Mouse (Mus musculus) lung, embryonic 15.5 days (tissue): ENCODE measurements around the gene Gpatch8. TPM values are rescaled to one million over a fixed set of nuclear protein-coding genes. Genes with fewer than 3 reads are reported as not detected.

ENCODE experiments used
- ATAC-seq: fragments of 200-750 bp; cut with Nextera tagmentation; 2 replicates; pipeline ENCODE4 v1.8.0; 2017; ENCODE audit warnings: moderate number of reproducible peaks, borderline replicate concordance; ENCODE audit not compliant: low FRiP score, low TSS enrichment; ENCODE audit errors: extremely low read depth
- H3K27ac ChIP-seq: fragments of 300-500 bp; sonication (generic); 2 replicates; pipeline ENCODE4 v1.5.1; 2015; ENCODE audit warnings: moderate library complexity, mild to moderate bottlenecking, inconsistent platforms
- H3K27me3 ChIP-seq: fragments of 300-500 bp; sonication (generic); 2 replicates; pipeline ENCODE4 v1.6.1; 2015; ENCODE audit warnings: inconsistent platforms
- H3K36me3 ChIP-seq: fragments of 300-500 bp; sonication (generic); 2 replicates; pipeline ENCODE4 v1.6.1; 2015; ENCODE audit warnings: inconsistent platforms
- H3K4me1 ChIP-seq: fragments of 300-500 bp; sonication (generic); 2 replicates; pipeline ENCODE4 v1.6.1; 2015; ENCODE audit warnings: inconsistent platforms
- H3K4me2 ChIP-seq: fragments of 300-500 bp; sonication (generic); 2 replicates; pipeline ENCODE4 v1.6.1; 2015; ENCODE audit warnings: inconsistent platforms, mild to moderate bottlenecking, moderate library complexity
- H3K4me3 ChIP-seq: fragments of 300-500 bp; sonication (generic); 2 replicates; pipeline ENCODE4 v1.5.1; 2015; ENCODE audit warnings: mild to moderate bottlenecking, inconsistent platforms
- H3K9ac ChIP-seq: fragments of 300-500 bp; sonication (generic); 2 replicates; pipeline ENCODE4 v1.6.1; 2015; ENCODE audit warnings: inconsistent platforms
- H3K9me3 ChIP-seq: fragments of 300-500 bp; sonication (generic); 2 replicates; pipeline ENCODE4 v1.6.1; 2016; ENCODE audit warnings: inconsistent platforms
- WGBS: fragments of 180-500 bp; shearing (Covaris S2); methylation state at CpG from one replicate; pipeline ENCODE4 v1.1.7; 2015; 5-methylcytosine and 5-hydroxymethylcytosine counted together
- polyA plus RNA-seq: library from polyadenylated mRNA; unstranded; fragments of >200 nt; fragmentation: Nextera tagmentation; extraction: Ambion mirVana; gene quantifications from 2 replicates; pipeline ENCODE4 v1.2.1, GENCODE M21; 2015

The Gpatch8 gene
- polyA plus RNA-seq, 1 experiment from 2014 or later: 49.7 TPM

DNA sequence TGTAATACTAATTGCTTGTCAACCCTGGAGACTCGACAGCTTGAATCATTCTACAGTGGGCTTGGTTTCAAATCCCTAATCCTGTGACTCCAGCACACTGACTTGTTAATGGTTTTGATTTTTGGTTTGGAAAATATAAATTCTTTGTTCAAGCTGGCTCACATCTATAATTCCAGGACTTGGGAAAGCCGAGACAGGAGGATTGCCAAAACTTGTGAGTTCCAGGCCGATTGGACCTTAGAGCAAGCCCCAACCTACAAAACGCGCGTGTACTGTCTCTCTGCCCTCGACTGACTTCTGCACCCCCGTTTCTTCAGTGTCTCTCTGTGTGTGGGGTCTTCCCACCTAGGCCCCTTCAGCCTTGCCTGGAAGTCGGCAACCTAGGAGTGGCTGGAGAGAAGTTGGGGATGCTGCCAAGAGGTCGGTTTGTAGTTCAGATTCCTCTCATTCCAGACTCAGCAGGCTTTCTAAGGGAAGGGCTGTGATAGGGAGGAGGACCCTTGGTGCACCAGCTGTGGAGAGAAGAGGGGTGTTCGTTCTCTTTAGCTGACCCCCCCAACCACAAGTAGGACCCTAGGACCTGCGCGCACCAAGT is 25.9 kb upstream of the Gpatch8 start:
- no peak overlapping the region for H3K9ac ChIP-seq

DNA sequence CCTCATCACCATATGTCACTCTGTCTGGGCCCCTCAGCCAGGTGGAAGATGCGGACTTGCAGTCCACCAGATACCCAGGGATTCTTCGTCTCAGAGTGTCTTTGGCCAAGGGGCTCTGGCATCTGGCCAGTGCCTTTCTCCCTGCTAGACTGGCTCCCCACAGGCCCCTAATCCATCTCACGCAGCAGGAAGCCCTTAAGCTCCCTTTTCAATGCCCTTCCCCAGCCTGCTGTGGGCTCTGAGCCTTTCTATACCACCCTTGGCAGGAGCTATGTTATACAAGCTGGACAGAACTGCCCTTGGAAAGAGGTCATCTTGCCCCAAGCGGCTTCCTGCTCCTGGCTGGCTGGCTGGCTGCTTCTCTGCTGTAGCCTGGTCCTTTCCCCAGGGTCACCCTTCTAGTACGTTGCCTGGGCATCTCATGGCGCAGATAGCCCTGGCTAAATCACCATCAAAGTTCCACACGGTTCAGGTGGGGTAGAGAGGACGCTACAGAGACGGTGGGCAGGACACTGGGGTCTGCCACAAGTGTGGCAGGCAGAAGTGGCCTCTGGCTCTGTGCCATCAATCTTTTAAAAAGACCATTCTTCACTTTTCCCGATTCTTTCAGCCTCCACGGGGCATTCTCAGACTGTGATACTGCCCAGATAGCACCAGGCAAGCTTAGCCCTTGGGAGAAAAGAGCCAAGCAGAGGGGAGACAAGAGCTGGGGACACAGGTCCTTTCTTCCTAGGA is 25.3 kb upstream of the Gpatch8 start:
- Histone ChIP-seq H3K9me3 (no peaks in the 10 kb centered on the region), H3K4me1 (peaks cover 53% of the 10 kb centered on the region), H3K4me3 (no peak overlapping the region), H3K27me3 (no peaks in the 10 kb centered on the region), H3K9ac (no peak overlapping the region), H3K36me3 (no peaks in the 10 kb centered on the region), H3K27ac (peak overlapping the region; percentile 87), H3K4me2 (no peak overlapping the region)
- no peak for ATAC-seq
- WGBS: 21% methylated on average over 11 of the region's 11 CpGs

More for the DNA sequence above, 25.9 kb upstream of the Gpatch8 start:
- peaks cover 51% of the 10 kb centered on the region for H3K4me1 ChIP-seq
- H3K4me3 ChIP-seq: no peak overlapping the region
- 14% methylated on average over 13 of the region's 13 CpGs for WGBS
- no peaks in the 10 kb centered on the region for H3K27me3 ChIP-seq
- peak overlapping the region; percentile 87 for H3K27ac ChIP-seq
- H3K9me3 ChIP-seq: no peaks in the 10 kb centered on the region
- ATAC-seq: peak; percentile 55
- no peaks in the 10 kb centered on the region for H3K36me3 ChIP-seq
- H3K4me2 ChIP-seq: peak overlapping the region; percentile 34

DNA sequence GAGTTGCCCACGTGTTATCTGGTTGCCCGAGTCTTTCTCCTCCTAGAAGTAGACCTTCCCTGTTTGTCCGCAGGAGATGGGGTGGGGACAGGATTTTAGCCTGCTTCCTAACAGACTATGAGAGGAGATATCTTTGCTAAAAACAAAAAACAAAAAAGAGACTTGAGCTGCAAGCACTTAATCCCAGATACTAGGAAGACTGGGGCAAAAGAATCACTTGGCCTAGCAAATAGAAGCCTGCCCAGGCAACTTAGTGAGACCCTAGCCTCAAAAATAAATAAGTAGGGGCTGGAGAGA is 23.8 kb upstream of the Gpatch8 start:
- H3K27me3 ChIP-seq: no peaks in the 10 kb centered on the region
- H3K4me3 ChIP-seq: peak overlapping the region; percentile 39
- H3K4me1 ChIP-seq: peaks cover 55% of the 10 kb centered on the region
- no peaks in the 10 kb centered on the region for H3K36me3 ChIP-seq
- H3K4me2 ChIP-seq: peak overlapping the region; percentile 57
- ATAC-seq: no peak
- H3K9ac ChIP-seq: peak overlapping the region; percentile 50
- H3K27ac ChIP-seq: peak overlapping the region; percentile 94
- 54% methylated on average over 3 of the region's 3 CpGs for WGBS
- no peaks in the 10 kb centered on the region for H3K9me3 ChIP-seq

DNA sequence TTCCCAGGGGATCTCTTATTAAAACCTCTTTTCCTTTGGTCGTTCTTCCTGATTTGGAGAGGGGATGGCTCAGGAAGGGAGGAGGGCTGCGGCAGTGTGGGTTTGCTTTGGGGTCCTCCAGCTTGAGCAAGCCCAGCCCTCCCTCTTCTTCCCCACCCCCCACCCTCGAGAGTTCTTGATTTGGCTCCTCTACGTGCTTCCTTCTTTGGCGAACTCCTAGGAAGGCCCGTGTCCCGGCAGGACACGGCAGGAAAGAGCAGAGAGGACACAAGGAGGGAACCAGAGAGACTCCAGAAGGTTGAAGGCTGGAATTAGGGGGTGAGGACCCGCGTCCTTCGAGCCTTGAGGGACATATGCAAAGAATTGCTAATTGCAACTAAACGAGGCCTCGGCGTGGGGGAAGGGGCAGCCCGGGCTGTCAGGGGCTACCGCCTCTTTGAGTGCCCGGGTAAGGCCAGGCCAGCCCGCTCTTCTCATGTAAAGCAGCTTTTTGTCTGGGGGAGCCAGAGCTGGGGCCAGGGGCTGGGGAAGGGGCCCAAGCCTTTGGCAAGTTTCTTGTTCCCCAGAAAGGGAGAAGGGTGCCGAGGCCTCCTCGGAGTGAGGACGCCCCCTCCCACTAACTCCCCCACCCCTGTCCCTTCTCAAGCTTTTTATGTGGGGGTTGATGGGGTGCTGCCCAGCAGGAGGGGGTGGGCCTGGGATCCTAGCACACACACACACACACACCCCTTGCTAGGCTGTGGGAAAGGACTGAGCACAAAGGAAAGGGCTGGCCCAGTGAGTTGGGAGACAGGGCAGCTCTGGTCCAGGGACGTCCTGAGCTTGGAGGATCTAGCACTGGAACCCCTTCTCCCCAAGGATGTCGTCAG is 23.2 kb upstream of the Gpatch8 start, which contains the start of gene Gm11627:
Gm11627 (minus strand) TSS at position 297 of the 869 bp plus-strand sequence.
- no peaks in the 10 kb centered on the region for H3K9me3 ChIP-seq
- peak within 1 kb of the TSS; percentile 39 for H3K4me3 ChIP-seq
- peak; percentile 72 for ATAC-seq
- peak within 1 kb of the TSS; percentile 50 for H3K9ac ChIP-seq
- H3K27ac ChIP-seq: peak within 1 kb of the TSS; percentile 94
- no peaks in the 10 kb centered on the region for H3K27me3 ChIP-seq
- H3K36me3 ChIP-seq: no peaks in the 10 kb centered on the region
- WGBS: 10% methylated on average over 23 of the region's 23 CpGs
- H3K4me1 ChIP-seq: peaks cover 55% of the 10 kb centered on the region
- peak within 1 kb of the TSS; percentile 57 for H3K4me2 ChIP-seq

DNA sequence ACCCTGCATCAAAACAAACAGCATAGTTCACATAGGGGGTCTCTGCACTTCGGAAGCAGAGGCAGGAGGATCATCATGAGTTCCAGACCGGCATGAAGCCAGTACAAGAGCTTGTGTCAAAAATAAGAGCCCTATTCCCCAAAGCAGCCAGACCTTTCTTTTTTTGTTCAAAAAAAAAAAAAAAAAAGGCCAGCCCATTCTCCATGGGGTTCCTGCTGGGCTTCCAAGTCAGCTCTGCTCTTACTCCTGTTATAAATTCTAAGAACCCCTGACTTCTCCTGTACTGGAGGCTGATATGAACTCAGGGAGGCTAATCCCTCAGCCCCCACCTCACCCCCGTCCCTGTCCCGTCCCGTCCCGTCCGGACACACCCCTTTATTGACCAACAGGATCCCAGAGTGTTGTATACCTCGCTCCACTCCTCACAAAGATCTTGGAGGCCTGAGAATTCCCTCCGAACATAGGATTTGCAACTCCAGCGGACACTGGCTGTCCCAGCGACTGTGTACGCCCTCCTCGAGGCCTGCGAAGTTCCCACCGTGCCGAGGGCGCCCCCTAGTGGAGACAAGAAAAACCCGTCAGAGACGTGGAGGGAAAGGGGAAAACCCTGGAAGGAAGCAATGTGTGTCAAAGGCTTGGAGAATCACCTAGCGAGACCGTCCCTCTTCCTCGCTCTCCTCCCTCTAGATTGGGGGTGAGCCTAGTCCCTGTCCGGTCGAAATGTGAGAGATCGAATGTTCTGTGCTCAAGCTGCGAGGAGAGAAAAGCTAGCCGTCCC is 22.3 kb upstream of the Gpatch8 start:
- ATAC-seq: peak; percentile 43
- no peaks in the 10 kb centered on the region for H3K9me3 ChIP-seq
- H3K36me3 ChIP-seq: no peaks in the 10 kb centered on the region
- H3K4me1 ChIP-seq: peaks cover 55% of the 10 kb centered on the region
- WGBS: 8% methylated on average over 27 of the region's 27 CpGs
- no peaks in the 10 kb centered on the region for H3K27me3 ChIP-seq
- peak overlapping the region; percentile 94 for H3K27ac ChIP-seq
- peak overlapping the region; percentile 50 for H3K9ac ChIP-seq
- peak overlapping the region; percentile 39 for H3K4me3 ChIP-seq
- H3K4me2 ChIP-seq: peak overlapping the region; percentile 57

DNA sequence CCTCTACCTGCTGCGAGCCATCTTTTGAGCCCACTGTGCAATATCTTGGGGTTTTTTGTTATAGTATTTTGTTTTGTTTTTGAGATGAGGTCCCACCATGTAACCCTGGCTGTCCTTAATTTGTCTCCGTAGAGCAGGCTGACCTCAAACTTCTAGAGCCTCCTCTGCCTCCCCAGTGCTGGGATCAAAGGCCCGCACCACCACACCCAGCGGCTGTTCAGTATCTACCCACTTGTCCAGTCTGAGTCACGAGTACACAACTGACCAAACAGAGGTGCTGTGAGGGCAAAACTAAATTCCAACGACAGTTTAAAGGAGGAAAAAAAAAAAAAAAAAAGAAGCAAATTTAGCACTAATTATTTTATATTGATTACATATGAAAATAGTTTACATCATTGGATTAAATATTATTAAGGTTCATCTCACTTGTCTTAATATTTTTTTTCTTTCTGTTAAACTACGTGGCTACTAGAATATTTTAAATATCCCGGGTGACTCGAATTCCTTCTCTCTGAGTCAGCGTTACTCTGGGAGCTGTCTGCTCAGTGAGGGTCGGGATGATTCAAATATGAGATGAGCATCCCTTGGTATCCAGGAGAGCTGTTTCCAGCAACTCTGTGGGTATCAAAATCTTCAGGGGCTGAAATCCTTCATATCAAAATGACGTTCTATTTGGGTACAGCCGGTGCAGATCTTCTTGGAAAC is 20.0 kb upstream of the Gpatch8 start:
- Histone ChIP-seq H3K4me2 (no peak overlapping the region), H3K27ac (no peak overlapping the region), H3K27me3 (no peaks in the 10 kb centered on the region), H3K4me1 (peaks cover 36% of the 10 kb centered on the region), H3K36me3 (no peaks in the 10 kb centered on the region), H3K9me3 (no peaks in the 10 kb centered on the region), H3K4me3 (no peak overlapping the region), H3K9ac (no peak overlapping the region)
- 38% methylated on average over 13 of the region's 13 CpGs for WGBS
- ATAC-seq: no peak

DNA sequence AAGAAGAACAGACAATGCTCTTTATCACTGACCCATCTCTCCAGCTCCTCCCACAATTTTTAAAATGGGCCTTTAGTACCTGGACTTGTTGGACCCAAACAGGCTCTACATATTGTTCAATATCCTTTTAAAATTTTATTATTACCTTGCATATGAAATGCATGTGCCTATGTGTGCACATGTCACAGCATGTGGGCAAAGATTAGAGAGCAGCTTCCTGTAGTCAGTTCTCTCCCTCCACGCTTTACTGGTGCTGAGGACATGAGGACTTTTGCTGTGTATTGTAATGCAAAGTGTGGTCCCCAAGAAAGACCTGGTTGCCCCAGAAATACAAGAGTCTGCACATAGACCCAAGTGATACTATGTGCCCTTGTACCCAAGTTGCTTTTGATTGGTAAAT is 18.8 kb upstream of the Gpatch8 start:
- no peaks in the 10 kb centered on the region for H3K27me3 ChIP-seq
- no peak overlapping the region for H3K27ac ChIP-seq
- H3K4me2 ChIP-seq: no peak overlapping the region
- no peak overlapping the region for H3K9ac ChIP-seq
- H3K4me3 ChIP-seq: no peak overlapping the region
- H3K36me3 ChIP-seq: no peaks in the 10 kb centered on the region
- ATAC-seq: no peak
- WGBS: 74% methylated on average over 1 of the region's 1 CpGs
- no peaks in the 10 kb centered on the region for H3K9me3 ChIP-seq
- peaks cover 27% of the 10 kb centered on the region for H3K4me1 ChIP-seq

DNA sequence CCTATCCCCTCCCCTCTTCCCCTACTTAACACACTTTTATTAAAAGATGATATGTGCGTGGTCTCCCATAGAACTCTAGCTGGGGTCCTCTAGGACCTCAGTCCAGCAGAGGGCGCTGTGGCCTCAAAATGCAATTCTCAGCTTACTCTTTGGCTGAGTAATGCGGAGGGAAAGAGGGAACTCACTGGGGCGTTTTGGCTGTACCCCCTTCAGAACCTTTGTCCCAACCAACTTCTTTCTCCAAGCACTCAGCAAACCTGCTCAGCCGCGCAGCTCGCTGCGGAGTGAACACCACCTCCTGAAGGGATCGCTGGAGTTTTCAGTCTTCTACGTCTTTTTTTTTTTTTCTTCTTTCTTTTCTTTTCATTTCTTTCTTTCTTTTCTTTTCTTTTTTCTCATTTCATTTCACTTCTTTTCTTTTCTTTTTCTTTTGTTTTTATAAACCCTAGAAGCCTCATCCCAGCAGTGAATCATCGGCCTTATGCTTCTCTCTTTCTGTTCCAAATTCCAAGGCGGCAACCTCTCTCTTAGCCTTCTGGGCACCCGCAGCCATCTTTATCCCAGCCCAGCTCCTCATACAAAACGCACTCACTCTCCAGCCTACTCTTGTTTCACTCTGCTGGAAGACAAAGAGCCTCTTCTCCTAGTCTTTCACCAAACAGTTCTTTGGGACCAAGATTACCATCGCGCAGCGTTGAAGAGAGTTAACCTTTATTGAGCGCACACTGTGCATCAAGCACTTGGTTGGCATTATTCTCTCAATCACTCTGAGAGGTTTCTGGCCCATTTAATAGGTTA is 16.9 kb upstream of the Gpatch8 start:
- Histone ChIP-seq H3K4me1 (peaks cover 11% of the 10 kb centered on the region), H3K4me3 (peak overlapping the region; percentile 44), H3K27me3 (no peaks in the 10 kb centered on the region), H3K9ac (peak overlapping the region; percentile 45), H3K36me3 (no peaks in the 10 kb centered on the region), H3K9me3 (no peaks in the 10 kb centered on the region), H3K4me2 (peak overlapping the region; percentile 70), H3K27ac (peak overlapping the region; percentile 57; the same call in 1 of the 2 replicates)
- peak; percentile 72; the same call in 1 of the 2 replicates for ATAC-seq
- WGBS: 10% methylated on average over 18 of the region's 18 CpGs

DNA sequence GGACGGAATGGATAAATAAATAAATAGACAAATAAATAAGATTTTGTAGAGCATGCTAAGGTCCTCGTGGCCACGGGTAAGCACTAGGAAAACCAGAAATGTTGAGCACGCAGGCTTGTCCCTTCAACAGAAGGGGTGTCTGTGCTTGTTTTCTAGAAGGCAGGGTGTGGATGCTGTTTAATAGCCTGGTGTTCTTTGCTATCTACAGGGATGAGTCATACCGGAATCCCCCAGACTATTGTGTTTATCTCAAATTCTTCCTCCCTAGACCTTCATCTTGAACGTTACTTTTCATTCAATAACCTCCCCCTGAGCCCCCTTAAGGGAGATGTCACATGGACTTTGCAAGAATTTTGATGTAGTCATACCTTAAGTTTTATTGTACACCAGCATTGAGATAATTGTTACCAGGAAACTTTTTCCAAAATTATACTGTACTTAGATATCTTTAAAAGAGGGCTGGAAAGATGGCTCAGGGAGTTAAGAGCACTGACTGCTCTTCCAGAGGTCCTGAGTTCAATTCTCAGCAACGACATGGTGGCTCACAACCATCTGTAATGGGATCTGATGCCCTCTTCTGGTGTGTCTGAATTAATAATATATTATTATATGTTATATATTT is 12.7 kb upstream of the Gpatch8 start:
- H3K36me3 ChIP-seq: no peaks in the 10 kb centered on the region
- ATAC-seq: no peak
- H3K4me3 ChIP-seq: no peak overlapping the region
- no peaks in the 10 kb centered on the region for H3K4me1 ChIP-seq
- H3K9ac ChIP-seq: no peak overlapping the region
- WGBS: 64% methylated on average over 7 of the region's 7 CpGs
- H3K4me2 ChIP-seq: no peak overlapping the region
- H3K9me3 ChIP-seq: no peaks in the 10 kb centered on the region
- no peaks in the 10 kb centered on the region for H3K27me3 ChIP-seq
- H3K27ac ChIP-seq: no peak overlapping the region

DNA sequence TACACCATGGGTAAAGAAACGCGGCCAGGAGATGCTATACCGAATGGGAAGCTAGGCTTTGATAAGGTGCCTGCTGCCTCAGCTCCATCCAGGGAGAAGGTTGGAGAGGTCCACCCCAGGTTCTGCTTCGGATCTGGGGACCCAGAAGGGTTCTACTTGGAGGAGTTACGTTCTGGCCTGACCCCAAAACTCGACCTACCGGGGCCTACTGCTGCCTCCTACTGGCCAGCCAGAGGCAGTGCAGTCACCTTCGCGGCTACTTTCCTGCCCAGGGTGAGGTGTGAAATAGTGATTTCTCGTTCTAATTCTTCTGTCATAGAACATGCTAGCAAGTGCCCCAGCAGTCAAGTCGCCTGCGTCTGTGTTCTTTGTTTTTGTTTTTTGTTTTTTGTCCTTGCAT is 12.0 kb upstream of the Gpatch8 start:
- Histone ChIP-seq H3K9me3 (no peaks in the 10 kb centered on the region), H3K4me3 (no peak overlapping the region), H3K36me3 (no peaks in the 10 kb centered on the region), H3K4me2 (no peak overlapping the region), H3K27me3 (no peaks in the 10 kb centered on the region), H3K4me1 (no peaks in the 10 kb centered on the region), H3K27ac (no peak overlapping the region), H3K9ac (no peak overlapping the region)
- 72% methylated on average over 12 of the region's 12 CpGs for WGBS
- ATAC-seq: no peak
